Mouse (Mus musculus): ENCODE measurements around the gene Ccdc6. TPM values are rescaled to one million over a fixed set of nuclear protein-coding genes. Genes with fewer than 3 reads are reported as not detected.

The Ccdc6 gene
- polyA plus RNA-seq, 1 experiment from 2014 or later = 19.1 TPM

DNA sequence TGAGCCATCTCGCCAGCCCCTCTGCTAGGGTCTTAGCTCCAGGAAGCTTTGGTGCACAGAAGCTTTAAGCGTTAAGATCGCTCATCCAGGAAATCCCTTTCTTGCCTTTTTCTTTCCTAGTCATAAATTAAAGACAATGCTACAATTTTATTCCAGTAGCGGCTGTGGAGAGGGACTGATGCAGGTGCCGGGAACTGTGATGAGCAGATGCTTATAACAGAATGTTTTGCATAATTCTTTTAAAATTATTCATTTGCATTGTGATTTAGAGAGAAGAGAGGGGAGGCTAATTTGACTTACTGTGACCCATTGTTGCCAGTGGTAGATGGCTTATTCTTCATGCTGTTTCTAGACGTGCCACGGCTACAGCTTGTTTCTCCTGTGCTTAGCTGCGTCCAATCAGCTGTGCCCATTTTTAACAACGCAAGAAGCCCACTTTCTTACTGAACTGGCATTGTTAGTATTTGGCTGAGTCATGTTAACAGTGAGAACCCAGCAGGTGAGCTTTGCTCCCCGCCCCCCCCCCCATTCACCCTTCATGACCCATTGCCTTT is 47.2 kb downstream of the Ccdc6 start:
- WGBS = 91% methylated on average over 10 of the region's 10 CpGs
- H3K27ac ChIP-seq (ENCODE audit: low read depth, low read length) = no peak overlapping the region
- no peak overlapping the region for H3K4me3 ChIP-seq (ENCODE audit: low read depth, low read length)
- H3K9ac ChIP-seq (ENCODE audit: low read depth, low read length) = no peak overlapping the region
- no peaks in the 10 kb centered on the region; the same call in 1 of the 2 replicates for H3K9me3 ChIP-seq (ENCODE audit: control insufficient read depth, low read length)
- peaks cover 30% of the 10 kb centered on the region for H3K36me3 ChIP-seq (ENCODE audit: control insufficient read depth, insufficient read depth, low read length)
- ATAC-seq (replicated peaks; ENCODE audit: low FRiP score) (no peak), DNase-seq (ENCODE audit: low spot score) (no peak)
- peaks cover 27% of the 10 kb centered on the region for H3K4me1 ChIP-seq (replicated peaks; ENCODE audit: control insufficient read depth, insufficient read depth, low read length)
- H3K27me3 ChIP-seq (replicated peaks; ENCODE audit: control insufficient read depth, insufficient read depth, low read length) = no peaks in the 10 kb centered on the region
- no peak overlapping the region for H3K4me2 ChIP-seq

DNA sequence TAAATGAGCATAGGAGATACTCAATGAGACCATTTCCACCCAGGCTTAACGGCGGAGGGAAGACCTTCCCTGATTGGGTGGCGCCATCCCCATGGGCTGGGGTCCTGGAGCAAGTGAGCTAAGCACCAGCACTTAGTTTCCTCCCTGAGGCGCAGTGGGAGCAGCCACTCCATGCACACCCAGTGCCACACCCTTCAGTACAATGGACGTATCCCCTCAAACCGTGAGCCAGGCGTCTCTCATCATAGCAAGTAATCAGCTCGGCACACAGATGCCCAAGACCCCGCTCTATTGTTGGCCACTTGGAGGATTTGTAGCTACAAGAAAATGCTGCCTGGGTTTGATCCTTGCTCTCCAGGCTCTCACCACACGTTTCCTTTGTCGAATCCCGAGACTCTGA is 49.0 kb downstream of the Ccdc6 start:
- no peak for DNase-seq (ENCODE audit: low spot score)
- peaks cover 11% of the 10 kb centered on the region for H3K4me1 ChIP-seq (replicated peaks; ENCODE audit: control insufficient read depth, insufficient read depth, low read length)
- peaks cover 30% of the 10 kb centered on the region for H3K36me3 ChIP-seq (ENCODE audit: control insufficient read depth, insufficient read depth, low read length)
- H3K9ac ChIP-seq (ENCODE audit: low read depth, low read length) = no peak overlapping the region
- ATAC-seq (replicated peaks; ENCODE audit: low FRiP score) = no peak
- H3K27me3 ChIP-seq (replicated peaks; ENCODE audit: control insufficient read depth, insufficient read depth, low read length) = no peaks in the 10 kb centered on the region
- H3K4me3 ChIP-seq (ENCODE audit: low read depth, low read length) = no peak overlapping the region
- H3K4me2 ChIP-seq = no peak overlapping the region
- WGBS = 96% methylated on average over 12 of the region's 12 CpGs
- no peaks in the 10 kb centered on the region; the same call in 1 of the 2 replicates for H3K9me3 ChIP-seq (ENCODE audit: control insufficient read depth, low read length)
- H3K27ac ChIP-seq (ENCODE audit: low read depth, low read length) = no peak overlapping the region

DNA sequence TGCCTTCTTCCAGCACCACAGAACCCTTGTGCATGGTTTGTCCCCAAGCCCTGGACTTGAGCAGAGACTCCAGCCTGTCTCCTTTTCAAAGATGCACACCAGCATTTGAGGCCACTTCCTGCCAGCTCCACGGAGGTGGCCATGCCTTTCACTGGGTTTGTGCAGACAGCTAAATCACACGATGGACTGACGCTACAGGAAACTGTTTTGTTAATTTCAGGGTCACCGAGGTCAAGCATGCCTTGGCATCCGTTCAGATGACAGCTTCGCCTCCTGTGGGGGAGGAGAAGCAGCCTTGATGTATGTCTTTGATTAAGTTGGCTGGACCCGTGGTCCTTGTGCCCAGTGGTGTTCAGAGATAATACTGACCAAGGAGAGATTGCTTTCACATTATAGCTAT is 52.2 kb downstream of the Ccdc6 start:
- DNase-seq (ENCODE audit: low spot score) (no peak), ATAC-seq (replicated peaks; ENCODE audit: low FRiP score) (no peak)
- H3K9me3 ChIP-seq (ENCODE audit: control insufficient read depth, low read length) = no peaks in the 10 kb centered on the region; the same call in 1 of the 2 replicates
- no peak overlapping the region for H3K4me2 ChIP-seq
- no peak overlapping the region for H3K9ac ChIP-seq (ENCODE audit: low read depth, low read length)
- no peaks in the 10 kb centered on the region for H3K27me3 ChIP-seq (replicated peaks; ENCODE audit: control insufficient read depth, insufficient read depth, low read length)
- peaks cover 33% of the 10 kb centered on the region for H3K36me3 ChIP-seq (ENCODE audit: control insufficient read depth, insufficient read depth, low read length)
- H3K4me3 ChIP-seq (ENCODE audit: low read depth, low read length) = no peak overlapping the region
- peaks cover 7% of the 10 kb centered on the region for H3K4me1 ChIP-seq (replicated peaks; ENCODE audit: control insufficient read depth, insufficient read depth, low read length)
- WGBS = 50% methylated on average over 7 of the region's 7 CpGs
- H3K27ac ChIP-seq (ENCODE audit: low read depth, low read length) = 0 out of 2 replicates have a peak overlapping the region, but pooled peaks have one; percentile 32

DNA sequence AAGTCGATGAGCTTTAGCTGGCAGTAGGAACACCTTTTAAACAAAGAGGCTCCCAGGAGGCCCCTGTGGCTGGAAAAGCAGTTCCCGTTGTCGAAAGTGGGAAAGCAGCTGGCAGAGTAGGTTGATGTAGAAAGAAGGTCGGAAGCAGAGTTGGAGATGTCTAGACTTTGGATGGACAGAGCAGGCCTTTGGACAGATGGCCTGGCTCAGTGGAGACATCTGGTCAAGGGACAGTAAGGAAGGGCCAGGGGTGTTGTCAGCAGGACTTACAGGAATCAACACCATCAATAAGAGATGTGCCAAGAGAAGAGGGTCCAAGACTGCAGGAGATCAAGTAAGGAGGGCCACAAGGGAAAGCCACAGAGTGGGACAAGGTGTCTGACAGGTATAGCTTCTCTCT is 53.4 kb downstream of the Ccdc6 start:
- Histone ChIP-seq H3K27ac (ENCODE audit: low read depth, low read length) (no peak overlapping the region), H3K36me3 (ENCODE audit: control insufficient read depth, insufficient read depth, low read length) (peaks cover 34% of the 10 kb centered on the region), H3K4me1 (replicated peaks; ENCODE audit: control insufficient read depth, insufficient read depth, low read length) (peaks cover 7% of the 10 kb centered on the region), H3K4me3 (ENCODE audit: low read depth, low read length) (no peak overlapping the region), H3K27me3 (replicated peaks; ENCODE audit: control insufficient read depth, insufficient read depth, low read length) (no peaks in the 10 kb centered on the region), H3K9me3 (ENCODE audit: control insufficient read depth, low read length) (no peaks in the 10 kb centered on the region; the same call in 1 of the 2 replicates), H3K4me2 (no peak overlapping the region), H3K9ac (ENCODE audit: low read depth, low read length) (no peak overlapping the region)
- WGBS = 78% methylated on average over 4 of the region's 4 CpGs
- DNase-seq (ENCODE audit: low spot score) = no peak
- no peak for ATAC-seq (replicated peaks; ENCODE audit: low FRiP score)

DNA sequence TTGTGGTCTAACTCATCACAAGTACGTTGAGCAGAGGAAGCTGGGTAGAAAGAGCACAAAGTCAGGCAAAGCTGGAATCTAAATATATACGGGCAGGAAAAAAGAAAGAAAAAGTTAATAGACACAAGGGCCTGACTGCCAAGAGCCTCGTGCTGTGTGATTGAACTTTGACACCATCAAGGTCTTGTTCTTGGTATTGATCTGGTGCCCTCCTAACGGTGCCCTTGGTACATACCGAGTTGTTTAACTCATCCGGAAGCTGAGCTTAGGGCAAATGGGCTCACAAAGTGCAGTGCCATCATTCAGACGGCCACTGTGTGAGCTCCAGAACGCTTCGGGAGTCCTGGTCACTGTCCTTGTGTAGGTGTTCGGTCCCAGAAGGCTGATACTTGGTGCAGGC is 54.2 kb downstream of the Ccdc6 start:
- 90% methylated on average over 10 of the region's 10 CpGs for WGBS
- H3K27me3 ChIP-seq (replicated peaks; ENCODE audit: control insufficient read depth, insufficient read depth, low read length) = no peaks in the 10 kb centered on the region
- no peak overlapping the region for H3K27ac ChIP-seq (ENCODE audit: low read depth, low read length)
- DNase-seq (ENCODE audit: low spot score) = no peak
- no peak overlapping the region for H3K4me3 ChIP-seq (ENCODE audit: low read depth, low read length)
- H3K9ac ChIP-seq (ENCODE audit: low read depth, low read length) = no peak overlapping the region
- H3K9me3 ChIP-seq (ENCODE audit: control insufficient read depth, low read length) = no peaks in the 10 kb centered on the region
- H3K4me2 ChIP-seq = no peak overlapping the region
- H3K36me3 ChIP-seq (ENCODE audit: control insufficient read depth, insufficient read depth, low read length) = peaks cover 35% of the 10 kb centered on the region
- no peak for ATAC-seq (replicated peaks; ENCODE audit: low FRiP score)
- H3K4me1 ChIP-seq (replicated peaks; ENCODE audit: control insufficient read depth, insufficient read depth, low read length) = peaks cover 7% of the 10 kb centered on the region

DNA sequence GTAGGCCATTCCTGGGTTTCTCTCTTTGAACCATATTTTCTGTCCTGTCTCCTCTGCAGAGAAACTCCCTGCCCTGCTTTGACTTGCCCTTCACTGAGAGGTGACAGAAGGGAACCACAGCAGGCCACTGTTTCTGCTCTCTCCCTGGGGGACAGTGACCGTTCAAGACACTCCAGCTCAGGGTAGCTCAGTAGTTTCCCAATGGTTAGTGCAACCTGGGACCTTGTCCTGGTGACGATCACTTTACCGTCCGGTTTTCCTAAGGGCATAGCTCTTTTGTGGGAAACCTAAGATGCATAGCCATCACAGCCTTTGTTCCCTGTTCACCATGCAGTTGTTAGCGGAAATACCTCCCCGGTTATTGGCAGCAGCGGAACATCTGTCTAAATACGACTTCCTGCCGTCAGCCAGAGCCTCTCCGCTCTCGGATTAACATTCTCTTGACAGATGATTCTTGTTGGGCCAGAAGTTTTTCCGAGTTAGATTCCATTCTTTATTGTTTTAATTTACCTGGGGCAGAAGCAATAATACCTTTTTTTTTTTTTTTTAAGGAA is 55.3 kb downstream of the Ccdc6 start:
- H3K36me3 ChIP-seq (ENCODE audit: control insufficient read depth, insufficient read depth, low read length) = peaks cover 39% of the 10 kb centered on the region

DNA sequence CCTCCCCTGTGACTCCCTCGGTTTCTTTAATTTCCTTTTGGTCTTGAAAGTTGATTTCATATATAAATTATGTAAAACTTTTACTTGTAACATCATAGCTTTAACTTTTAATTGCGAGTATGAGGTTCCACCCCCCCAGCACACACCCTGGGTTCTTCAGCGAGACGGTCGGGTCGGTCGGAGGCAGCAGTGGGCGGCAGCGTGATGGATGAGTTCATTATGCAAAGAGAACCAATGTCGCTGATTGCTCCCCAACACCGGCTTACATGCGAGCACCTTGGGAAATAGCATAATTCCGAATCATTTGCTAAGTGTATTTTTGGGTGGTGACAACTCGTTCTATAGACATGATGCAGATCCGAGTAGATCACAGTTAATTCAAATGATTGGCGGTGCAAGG is 56.9 kb downstream of the Ccdc6 start:
- no peaks in the 10 kb centered on the region for H3K27me3 ChIP-seq (replicated peaks; ENCODE audit: control insufficient read depth, insufficient read depth, low read length)
- H3K4me2 ChIP-seq = no peak overlapping the region
- 94% methylated on average over 16 of the region's 16 CpGs for WGBS
- no peak overlapping the region for H3K9ac ChIP-seq (ENCODE audit: low read depth, low read length)
- H3K4me3 ChIP-seq (ENCODE audit: low read depth, low read length) = no peak overlapping the region
- H3K4me1 ChIP-seq (replicated peaks; ENCODE audit: control insufficient read depth, insufficient read depth, low read length) = peaks cover 6% of the 10 kb centered on the region
- no peak for DNase-seq (ENCODE audit: low spot score)
- ATAC-seq (replicated peaks; ENCODE audit: low FRiP score) = no peak
- H3K36me3 ChIP-seq (ENCODE audit: control insufficient read depth, insufficient read depth, low read length) = peaks cover 42% of the 10 kb centered on the region
- peaks cover 4% of the 10 kb centered on the region; the same call in 1 of the 2 replicates for H3K9me3 ChIP-seq (ENCODE audit: control insufficient read depth, low read length)
- H3K27ac ChIP-seq (ENCODE audit: low read depth, low read length) = no peak overlapping the region

More for the DNA sequence above, 55.3 kb downstream of the Ccdc6 start:
- H3K9me3 ChIP-seq (ENCODE audit: control insufficient read depth, low read length) = peaks cover 4% of the 10 kb centered on the region; the same call in 1 of the 2 replicates
- 62% methylated on average over 12 of the region's 12 CpGs for WGBS
- DNase-seq (ENCODE audit: low spot score) = no peak
- no peak overlapping the region for H3K4me2 ChIP-seq
- no peak overlapping the region for H3K27ac ChIP-seq (ENCODE audit: low read depth, low read length)
- ATAC-seq (replicated peaks; ENCODE audit: low FRiP score) = no peak
- no peak overlapping the region for H3K4me3 ChIP-seq (ENCODE audit: low read depth, low read length)
- no peaks in the 10 kb centered on the region for H3K27me3 ChIP-seq (replicated peaks; ENCODE audit: control insufficient read depth, insufficient read depth, low read length)
- H3K9ac ChIP-seq (ENCODE audit: low read depth, low read length) = no peak overlapping the region
- peaks cover 7% of the 10 kb centered on the region for H3K4me1 ChIP-seq (replicated peaks; ENCODE audit: control insufficient read depth, insufficient read depth, low read length)

DNA sequence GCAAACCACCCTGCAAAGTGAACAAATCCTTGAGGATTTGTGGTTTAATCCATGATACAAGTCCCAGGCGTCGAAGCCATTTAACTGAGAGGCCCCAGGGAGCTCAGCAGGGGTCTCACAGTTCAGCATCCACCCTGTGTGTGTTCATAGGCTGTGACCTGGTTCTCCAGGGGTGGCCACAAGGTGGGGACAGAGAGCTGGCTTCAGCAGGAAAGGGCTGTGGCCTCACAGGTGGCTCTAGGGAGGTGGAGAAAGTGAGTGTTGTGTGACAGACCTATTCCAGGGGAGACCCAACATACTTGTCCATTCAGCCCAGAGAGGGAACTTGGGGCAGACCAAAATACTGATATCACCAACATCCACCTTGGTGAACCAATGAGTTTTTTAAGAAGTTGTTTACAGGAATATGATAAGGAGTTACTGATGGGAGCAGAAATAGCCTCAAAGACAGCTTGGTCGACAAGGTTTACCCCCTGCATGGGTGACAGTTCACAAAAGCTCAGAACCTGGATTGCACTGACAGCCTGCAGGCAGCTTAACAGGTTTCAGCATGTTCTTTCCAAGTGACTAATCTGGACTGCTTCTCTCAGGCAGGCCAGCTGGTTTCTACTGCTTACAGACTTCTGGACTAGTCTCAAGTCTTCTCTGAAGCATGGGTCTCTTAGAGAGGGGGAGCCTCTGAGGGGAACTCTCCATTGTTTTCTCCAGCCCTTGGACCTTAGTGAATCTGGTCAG is 59.7 kb downstream of the Ccdc6 start:
- H3K9me3 ChIP-seq (ENCODE audit: control insufficient read depth, low read length) = peaks cover 4% of the 10 kb centered on the region; the same call in 1 of the 2 replicates
- H3K27ac ChIP-seq (ENCODE audit: low read depth, low read length) = no peak overlapping the region
- no peak overlapping the region for H3K4me3 ChIP-seq (ENCODE audit: low read depth, low read length)
- WGBS = 79% methylated on average over 3 of the region's 3 CpGs
- H3K4me2 ChIP-seq = no peak overlapping the region
- H3K27me3 ChIP-seq (replicated peaks; ENCODE audit: control insufficient read depth, insufficient read depth, low read length) = no peaks in the 10 kb centered on the region
- DNase-seq (ENCODE audit: low spot score) = no peak
- H3K36me3 ChIP-seq (ENCODE audit: control insufficient read depth, insufficient read depth, low read length) = peaks cover 45% of the 10 kb centered on the region
- ATAC-seq (replicated peaks; ENCODE audit: low FRiP score) = no peak
- H3K4me1 ChIP-seq (replicated peaks; ENCODE audit: control insufficient read depth, insufficient read depth, low read length) = peaks cover 2% of the 10 kb centered on the region; the same call in 1 of the 2 replicates
- no peak overlapping the region for H3K9ac ChIP-seq (ENCODE audit: low read depth, low read length)
